Mouse (Mus musculus) E14TG2a.4 (cell line): ENCODE results near the gene Cyp2j13.
"Not testable (repeated sequence)": the region's sequence is repeated elsewhere in the genome, so short reads cannot be mapped to it uniquely, and the experiment has no call there.

ENCODE experiments used
- H3K27me3 ChIP-seq: 2 replicates; pipeline ENCODE4 v1.6.1; 2014; ENCODE audit warnings: low read length, control low read depth; ENCODE audit not compliant: insufficient read depth
- H3K36me3 ChIP-seq: 2 replicates; pipeline ENCODE4 v1.6.1; 2014; ENCODE audit warnings: low read length, control low read depth; ENCODE audit not compliant: insufficient read depth
- H3K4me1 ChIP-seq: replicated peaks from 2 replicates; pipeline ENCODE4 v1.6.1; 2014; ENCODE audit warnings: low read depth, low read length, control low read depth
- H3K4me3 ChIP-seq: replicated peaks from 2 replicates; pipeline ENCODE4 v1.5.1; 2014; ENCODE audit warnings: mild to moderate bottlenecking, low read length
- H3K9me3 ChIP-seq: 2 replicates; pipeline ENCODE4 v1.6.1; 2014; ENCODE audit warnings: low read length, control low read depth
- CTCF ChIP-seq: conservative IDR thresholded peaks from 2 replicates; pipeline ENCODE4 v1.5.1; 2014; ENCODE audit warnings: low read length
- NANOG ChIP-seq: IDR thresholded peaks from 2 replicates; pipeline ENCODE4 v1.6.1; 2014; ENCODE audit warnings: borderline replicate concordance, low read length, mixed read lengths
- POU5F1 ChIP-seq: IDR thresholded peaks from 2 replicates; pipeline ENCODE4 v1.6.1; 2014; ENCODE audit warnings: low read length, borderline replicate concordance

The Cyp2j13 gene

GRCm38 (mm10) chr4:96022803-96023202 lies 54.5 kb downstream of the Cyp2j13 start:
- TF ChIP-seq POU5F1 (no peak), NANOG (no peak), CTCF (peak; percentile 41)
- Histone ChIP-seq H3K36me3 (peaks cover 57% of the 10 kb centered on the region), H3K9me3 (no peaks in the 10 kb centered on the region), H3K4me3 (no peak overlapping the region), H3K27me3 (no peaks in the 10 kb centered on the region), H3K4me1 (no peaks in the 10 kb centered on the region)

- no peaks in the 10 kb centered on the region for H3K4me1 ChIP-seq
Observed at GRCm38 (mm10) chr4:96016875-96017274, 60.5 kb downstream of the Cyp2j13 start.

GRCm38 (mm10) chr4:95982221-95982620 lies 95.1 kb downstream of the Cyp2j13 start:
- H3K4me3 ChIP-seq: peak overlapping the region; percentile 70
- not testable (repeated sequence) for H3K4me1 ChIP-seq, H3K36me3 ChIP-seq, H3K9me3 ChIP-seq, H3K27me3 ChIP-seq

More at GRCm38 (mm10) chr4:96016875-96017274, 60.5 kb downstream of the Cyp2j13 start:
- Histone ChIP-seq H3K9me3 (no peaks in the 10 kb centered on the region), H3K27me3 (no peaks in the 10 kb centered on the region), H3K4me3 (no peak overlapping the region), H3K36me3 (peaks cover 77% of the 10 kb centered on the region)
- TF ChIP-seq POU5F1: no peak
- TF ChIP-seq NANOG: no peak
- TF ChIP-seq CTCF: no peak
